Mouse (Mus musculus) telencephalon, adult 2 months (tissue): ENCODE results near the gene Cd160.

ENCODE experiments used
- DNase-seq: peaks from one replicate; pipeline ENCODE4 v3.0.0-alpha.2; 2011; ENCODE audit warnings: low read depth, low spot score

Gene Cd160

DNA sequence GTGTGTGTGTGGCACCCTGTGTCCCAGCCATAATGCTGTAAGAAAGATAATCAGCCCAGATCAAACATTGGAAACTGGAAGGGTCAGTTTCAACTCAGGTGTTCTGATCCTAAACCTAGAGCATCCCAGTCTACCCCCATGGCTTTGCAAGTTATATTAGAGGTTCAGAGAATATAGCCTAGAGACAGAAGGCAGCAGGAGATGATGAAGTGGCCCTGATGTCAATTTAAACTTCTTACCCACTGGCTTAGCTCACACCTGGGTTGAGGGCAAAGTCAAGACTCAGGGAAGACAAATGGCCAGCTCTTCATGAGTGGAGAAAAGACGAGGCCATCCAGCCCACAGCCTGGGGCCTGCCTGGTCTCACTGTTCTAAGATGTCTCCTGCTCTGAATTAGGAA, at the start of gene Cd160, which contains the start of gene Pdzk1:
Gene Cd160, minus strand, starts transcription at position 368 of the 400 bp plus-strand sequence.
Gene Pdzk1, plus strand, starts transcription at position 301 of the 400 bp plus-strand sequence.
- DNase-seq, result no peak

DNA sequence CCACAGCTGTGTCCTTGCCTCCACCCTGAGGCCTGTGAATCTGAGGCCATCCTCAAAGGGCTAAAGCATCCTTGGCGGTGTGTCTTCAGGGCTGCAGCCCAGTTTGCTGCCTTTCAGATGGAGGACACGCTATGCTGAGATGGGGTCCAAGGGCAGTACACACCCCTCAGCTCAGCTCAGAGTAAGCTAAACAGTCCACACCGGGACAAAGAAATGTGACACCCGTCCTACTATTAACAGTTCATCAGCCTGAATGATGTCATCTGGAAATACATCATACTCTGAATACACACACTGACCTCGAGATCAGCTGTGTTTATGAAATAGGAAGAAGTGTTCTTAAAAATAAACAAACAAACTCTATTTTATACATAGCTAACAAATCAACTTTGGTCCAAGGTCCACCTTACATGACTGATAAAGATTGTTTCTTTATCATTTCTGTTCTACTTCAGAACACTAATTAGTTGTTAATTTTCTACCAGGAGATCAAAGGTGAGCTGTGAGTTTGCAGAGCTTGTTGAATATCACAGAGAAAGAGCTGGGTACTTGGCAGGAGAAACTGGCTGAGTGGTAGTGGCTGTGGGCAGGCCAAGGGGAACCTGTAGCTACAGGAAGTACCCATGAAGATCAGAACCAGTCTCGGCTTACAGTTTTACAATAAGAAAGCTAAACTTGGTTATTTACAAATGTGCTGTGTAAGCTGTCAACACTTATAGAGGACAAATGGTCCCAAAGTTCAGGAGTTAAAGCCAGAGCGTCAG, 45.8 kb upstream of the Cd160 start:
- no peak for DNase-seq

DNA sequence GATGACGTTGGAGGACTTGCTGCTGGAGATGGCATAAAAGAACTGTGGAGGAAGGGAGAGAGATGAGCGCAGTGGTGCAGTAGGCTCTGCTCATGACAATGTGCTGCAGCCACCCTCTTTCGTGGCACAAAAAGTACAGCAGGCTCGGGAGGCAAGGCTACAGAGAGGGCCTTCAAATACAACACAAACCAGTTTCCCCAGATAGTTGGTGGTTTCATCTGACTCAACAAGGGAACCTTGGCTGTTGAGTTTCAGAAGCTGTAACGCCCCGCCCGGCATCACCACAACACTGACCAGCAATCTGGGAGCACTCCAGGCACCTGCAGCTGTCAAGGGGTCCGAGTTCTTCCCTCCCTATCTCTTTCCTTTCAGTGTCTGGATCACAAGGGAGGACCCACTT, 43.4 kb upstream of the Cd160 start:
- DNase-seq, result no peak

DNA sequence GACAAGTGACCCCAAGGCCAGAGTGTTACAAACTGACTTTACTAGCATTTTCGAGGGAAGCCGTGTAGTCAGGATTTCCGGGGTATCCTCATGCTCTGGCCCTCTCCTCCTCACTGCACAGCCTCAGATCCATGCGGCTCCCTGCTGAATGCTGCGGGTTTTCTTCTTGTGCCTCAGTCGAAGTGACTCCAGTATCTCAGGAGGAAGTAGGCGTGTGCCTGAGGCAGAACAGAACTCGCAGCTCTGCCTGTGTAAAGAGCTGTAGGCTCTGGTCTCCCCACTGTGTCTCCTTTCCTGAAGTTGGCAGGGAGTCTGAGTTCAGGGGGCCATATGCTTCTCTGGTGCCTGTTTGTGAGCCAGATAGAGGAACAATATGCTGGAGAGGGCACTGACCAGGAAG, 41.9 kb upstream of the Cd160 start:
- DNase-seq, result no peak

DNA sequence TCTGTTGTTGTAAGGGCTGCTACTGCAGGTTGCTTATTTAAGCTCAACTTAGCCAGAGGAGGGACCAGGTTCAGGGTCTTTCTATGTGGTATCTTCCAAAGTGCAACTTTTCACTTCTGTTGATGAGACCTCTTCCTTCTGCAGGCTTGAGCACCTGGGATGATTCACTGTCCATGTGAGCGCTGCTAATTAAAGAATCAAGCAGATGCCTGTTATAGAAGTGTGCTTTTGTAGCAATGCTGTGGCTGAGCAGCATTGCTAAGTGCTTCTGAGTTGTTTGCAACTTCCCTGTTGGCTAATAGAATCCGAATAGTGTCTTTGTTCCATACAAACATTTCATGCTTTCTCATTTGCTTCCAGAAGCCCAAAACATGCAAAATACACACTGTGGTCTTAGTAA, 41.1 kb upstream of the Cd160 start:
- peak; percentile 41 for DNase-seq

DNA sequence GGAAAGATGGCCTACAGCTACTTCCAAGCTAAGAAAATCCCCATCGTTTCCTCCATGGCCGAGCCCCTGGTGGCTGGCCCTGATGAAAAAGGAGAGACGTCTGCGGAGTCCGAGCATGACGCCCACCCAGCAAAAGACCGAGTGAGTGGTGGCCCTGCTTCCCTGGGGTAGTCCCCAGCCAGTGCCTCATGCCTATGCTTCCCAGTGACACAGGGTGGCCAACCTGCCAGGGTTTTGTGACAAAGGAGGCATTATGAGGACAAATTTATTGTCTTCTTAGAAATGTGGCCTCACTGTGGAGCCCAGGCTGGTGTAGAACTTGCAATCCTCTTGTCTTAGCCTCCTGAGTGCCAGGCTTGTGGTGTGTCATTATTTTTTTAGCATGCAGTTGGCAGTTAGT, 39.9 kb upstream of the Cd160 start:
- no peak for DNase-seq

DNA sequence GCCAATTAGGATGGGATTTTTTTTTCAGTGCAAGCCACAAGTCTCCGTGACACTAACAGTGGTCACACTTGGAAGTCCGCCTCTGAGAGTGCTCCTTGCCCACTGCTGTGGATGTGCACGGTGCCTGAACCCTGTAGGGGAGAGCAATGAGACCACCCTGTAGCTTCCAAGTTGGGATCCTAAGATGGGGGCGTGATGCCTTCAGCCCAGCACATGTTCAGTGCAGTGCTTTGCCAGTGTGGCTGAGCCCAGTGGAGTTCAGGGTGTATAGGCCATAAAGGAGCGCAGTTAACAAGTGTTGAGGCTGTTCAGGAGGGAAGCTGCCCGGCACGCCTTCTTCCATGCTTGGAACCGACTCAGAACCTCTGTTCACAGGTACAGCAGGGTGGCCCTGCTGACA, 39.4 kb upstream of the Cd160 start:
- no peak for DNase-seq

DNA sequence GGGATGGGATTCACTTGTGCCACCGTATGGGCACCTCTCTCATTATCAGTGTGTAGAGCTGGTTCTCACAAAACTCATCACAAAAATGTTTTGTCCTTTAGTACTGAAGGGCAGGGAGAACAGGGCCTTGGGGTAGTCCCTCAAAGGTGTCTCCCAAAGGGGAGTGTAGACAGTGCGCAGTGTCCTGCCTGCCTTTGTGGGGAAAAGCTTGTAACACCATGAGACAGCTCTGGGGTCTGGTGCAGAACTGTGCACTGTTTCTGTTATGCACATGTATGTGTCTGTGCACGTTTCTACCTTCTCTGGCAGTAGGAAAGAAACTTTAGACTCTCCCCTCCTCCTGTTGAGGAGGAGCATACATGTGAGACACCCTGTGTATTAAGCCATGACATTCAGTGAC, 38.7 kb upstream of the Cd160 start:
- no peak for DNase-seq

DNA sequence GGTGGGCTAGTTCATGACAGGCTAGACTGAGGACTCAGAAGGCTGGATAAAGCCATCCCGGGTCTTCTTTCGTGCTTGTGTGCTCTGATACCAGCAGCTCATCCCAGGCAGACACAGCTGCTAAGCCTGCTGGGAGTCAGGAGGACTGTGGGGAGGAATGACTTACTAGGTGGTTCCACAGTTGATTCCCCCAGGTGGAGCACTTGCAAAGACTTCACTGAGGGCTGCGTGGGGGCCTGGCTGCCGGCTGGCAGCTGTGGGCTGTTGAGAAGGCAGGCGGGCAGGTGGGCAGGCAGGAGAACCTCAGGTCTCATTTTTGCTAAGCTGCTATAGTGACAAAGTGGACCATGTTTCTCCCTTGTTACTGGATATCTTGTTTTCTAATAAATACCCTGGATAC, 31.3 kb upstream of the Cd160 start:
- DNase-seq, result no peak

DNA sequence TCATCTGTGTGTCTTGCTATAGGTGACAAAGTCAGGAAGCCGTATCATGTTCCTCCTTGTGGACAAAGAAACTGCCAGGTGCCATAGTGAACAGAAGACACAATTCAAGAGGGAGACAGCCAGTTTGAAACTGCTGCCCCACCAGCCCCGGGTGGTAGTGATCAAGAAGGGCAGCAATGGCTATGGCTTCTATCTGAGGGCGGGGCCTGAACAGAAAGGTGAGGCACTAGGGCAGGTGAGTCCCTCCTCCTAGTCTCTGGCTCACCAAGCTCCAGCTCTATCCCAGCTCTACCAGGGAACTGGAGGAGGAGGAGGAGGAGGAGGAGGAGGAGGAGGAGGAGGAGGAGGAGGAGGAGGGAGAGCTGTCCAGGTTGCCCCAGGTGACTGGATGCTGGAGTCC, 26.7 kb upstream of the Cd160 start:
- no peak for DNase-seq

DNA sequence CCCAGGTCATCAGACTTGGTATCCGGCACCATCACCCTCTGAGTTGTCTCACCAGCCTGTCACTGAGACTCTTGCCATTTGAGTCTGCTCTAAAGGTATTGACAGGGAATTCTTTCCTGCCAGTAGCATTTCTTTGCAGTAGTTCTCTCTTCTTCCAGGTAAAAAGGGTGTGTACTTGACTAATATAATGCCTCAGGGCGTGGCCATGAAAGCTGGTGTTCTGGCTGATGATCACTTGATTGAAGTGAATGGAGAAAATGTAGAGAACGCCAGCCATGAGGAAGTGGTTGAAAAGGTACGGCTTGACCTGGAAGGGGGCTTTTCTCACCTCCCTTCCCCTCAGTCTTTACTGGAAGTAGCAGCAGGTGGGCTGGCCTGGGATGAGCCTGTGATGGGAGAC, 25.2 kb upstream of the Cd160 start:
- DNase-seq, result no peak

DNA sequence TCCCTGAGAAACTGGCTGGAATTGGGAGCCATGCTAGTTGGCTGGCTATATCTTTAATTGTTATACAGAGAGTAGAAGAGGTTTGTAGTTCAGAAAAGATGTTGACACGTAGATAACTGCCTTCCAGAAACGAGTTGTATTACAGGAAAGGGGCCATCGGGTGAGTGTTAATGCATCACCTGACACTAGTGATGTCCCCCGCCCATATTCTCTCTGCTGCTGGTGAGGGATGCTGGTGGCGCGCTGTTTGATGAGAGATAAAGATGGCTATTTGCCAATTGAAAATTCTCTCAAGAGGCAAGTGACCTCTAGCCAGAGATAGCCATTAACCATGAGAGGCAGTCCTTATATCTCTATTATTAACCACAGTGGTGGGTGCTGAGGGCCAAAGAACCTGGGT, 23.4 kb upstream of the Cd160 start:
- DNase-seq, result no peak

DNA sequence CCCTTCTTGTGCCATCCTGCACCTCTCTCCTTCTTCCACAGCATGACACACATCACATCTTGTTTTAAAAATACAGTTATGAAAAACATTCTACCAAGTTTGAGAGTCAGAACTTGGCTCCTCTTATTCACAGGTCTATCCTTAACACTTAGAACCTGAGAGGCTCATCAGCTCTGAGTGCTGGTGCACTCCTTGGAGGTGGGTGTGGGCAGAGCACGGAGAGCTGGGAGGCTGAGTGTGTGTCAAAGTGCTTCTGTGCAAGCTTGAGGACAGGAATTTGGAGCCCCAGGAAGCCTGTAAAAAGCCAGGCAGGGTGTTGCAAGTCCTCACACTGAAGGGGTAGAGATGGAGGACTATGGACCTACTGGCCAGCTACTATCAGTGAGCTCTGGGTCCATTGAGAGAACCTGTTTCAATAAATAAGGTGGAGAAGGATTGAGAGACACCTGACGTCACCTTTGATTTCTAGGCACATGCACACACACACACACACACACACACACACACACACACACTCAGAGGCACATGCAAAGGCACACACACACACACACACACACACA, 20.1 kb upstream of the Cd160 start:
- DNase-seq, result no peak

DNA sequence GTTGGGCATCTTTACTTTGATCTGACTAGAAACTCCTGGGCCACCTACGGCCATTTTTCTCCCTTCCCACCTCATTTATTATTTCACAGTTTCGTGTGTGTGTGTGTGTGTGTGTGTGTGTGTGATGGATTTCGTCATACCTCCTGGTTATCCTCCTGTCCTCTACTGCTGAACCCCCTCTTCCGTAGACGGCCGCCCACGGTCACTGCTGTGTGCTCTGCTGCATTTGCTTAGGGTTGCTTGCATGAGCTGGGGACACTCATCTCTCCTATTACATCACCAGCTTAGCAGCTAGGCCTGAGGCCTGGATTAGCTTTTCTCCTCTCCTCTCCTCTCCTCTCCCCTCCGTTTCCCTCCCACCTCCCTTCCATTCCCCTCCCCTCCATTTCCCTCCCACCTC, 19.3 kb upstream of the Cd160 start:
- no peak for DNase-seq

DNA sequence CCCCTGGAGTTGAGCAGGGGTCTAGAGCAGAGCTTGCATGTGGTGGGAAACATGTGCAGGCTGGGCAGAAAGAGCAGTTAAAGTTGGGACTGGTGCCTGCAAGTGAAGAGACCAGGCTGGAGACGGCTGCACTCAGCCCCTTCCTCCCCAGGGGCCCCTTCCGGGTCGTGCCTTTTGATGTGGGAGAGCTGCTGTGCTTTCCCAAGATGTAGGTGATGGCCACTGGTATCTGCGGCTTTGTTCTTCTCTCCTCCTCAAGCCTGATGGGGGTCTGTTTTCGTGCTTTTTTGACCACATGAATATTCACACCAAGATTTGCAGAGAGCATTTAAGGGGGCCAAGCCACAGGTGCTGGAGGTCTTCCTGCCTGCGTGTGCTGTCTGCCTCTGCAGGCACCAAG, 18.5 kb upstream of the Cd160 start:
- DNase-seq, result no peak

DNA sequence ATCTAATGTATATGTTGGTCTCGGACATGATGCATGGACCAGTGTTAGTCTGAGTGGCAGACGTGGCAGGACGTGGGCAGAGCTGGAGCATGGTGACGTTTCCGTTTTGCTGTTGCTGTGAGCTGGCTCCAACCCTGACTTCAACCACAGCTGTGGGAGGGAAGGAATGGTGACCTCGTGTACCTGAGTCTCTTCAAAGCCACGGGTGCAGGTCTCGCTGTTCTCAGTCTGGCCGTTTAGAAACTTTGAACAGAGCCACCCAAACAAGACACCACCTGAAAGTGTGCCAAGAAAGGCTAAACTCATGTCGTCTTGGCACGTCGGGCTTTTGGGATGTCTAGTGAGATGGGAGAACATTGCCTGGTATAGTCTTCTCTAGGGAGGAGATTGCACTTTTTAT, 17.8 kb upstream of the Cd160 start:
- no peak for DNase-seq

DNA sequence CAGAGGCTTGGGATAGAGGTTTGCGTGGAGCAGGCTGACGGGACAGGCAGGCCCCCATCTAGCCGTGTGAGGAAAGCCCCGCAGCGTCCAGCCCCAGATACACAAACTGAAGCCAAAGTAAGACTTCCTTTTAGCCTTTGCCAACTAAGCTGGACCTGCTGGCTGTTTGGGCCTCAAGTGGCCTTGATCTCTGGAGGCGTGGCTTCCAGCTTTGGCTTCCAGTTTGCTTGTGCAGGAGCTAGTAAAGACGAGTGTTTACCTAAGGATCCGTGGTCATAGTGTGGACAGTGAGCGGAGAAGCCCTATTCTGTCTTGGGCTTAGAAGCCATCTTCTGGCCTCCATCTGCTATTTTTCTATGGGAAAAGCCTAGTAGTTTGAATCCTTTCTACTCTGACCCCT, 16.7 kb upstream of the Cd160 start:
- DNase-seq, result no peak

DNA sequence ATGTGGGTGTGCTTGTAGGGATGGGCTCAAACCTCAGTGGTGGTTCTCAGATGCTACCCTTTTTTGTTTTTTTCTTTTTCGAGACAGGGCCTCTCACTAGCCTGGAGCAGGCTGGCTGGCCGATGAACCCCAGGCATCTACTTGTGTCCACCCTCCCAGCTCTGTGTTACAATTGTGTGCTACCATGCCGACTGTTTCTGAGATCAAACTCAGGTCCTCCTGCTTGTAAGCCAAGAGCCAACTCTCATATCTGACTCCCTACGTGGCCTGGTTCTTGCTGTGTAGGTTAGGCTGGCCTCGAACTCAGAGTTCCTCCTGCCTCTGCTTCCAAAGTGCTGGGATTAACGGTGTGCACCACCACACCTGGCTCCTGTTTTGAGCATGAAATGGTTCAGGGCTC, 16.0 kb upstream of the Cd160 start:
- no peak for DNase-seq

DNA sequence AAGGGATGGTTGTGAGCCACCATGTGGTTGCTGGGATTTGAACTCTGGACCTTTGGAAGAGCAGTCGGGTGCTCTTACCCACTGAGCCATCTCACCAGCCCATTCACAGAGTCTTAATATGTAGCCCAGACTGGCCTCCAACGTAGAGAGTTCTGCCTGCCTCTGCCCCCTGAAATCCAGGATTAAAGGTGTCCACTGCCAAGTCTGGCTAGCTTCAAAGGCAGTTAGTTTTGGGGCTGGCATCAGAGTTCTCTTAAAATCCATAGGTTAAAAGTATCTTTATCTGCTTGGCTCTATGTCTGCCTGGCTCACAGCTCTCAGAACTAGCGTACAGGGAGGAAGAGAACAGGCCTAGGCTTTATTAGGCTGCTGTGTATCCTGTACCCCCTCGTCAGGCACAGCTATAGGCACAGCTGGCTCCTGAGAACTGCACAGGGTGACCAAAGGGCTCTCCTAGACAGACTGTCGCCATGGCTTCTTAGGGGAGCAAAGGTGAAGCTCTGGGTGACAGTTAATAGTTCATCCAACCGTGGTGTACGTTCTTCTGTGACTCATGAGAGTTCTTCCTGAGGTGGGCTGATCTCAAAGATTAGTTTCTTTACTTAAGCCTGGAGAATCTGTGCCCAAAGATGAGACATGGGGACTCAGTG, 10.0 kb upstream of the Cd160 start:
- DNase-seq, result no peak

DNA sequence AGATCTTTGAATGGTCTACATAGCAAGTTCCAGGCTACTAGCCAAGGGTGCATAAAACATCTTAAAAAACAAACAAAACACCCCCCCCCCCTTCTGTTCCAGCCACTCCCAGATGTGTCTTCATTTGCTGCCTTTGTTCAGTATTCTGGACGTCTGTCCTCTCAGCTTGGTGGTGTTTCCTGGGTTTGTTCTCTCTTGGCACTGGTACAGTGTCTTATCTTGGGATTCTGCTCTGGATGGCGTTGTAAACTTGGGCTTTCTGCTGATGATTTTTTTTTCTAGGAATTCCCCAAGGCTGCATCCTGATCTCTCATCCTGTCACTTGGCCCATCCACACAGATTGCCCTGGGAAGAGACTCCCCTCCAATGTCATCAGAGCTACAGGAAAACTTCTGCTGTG, 7.3 kb upstream of the Cd160 start:
- no peak for DNase-seq

DNA sequence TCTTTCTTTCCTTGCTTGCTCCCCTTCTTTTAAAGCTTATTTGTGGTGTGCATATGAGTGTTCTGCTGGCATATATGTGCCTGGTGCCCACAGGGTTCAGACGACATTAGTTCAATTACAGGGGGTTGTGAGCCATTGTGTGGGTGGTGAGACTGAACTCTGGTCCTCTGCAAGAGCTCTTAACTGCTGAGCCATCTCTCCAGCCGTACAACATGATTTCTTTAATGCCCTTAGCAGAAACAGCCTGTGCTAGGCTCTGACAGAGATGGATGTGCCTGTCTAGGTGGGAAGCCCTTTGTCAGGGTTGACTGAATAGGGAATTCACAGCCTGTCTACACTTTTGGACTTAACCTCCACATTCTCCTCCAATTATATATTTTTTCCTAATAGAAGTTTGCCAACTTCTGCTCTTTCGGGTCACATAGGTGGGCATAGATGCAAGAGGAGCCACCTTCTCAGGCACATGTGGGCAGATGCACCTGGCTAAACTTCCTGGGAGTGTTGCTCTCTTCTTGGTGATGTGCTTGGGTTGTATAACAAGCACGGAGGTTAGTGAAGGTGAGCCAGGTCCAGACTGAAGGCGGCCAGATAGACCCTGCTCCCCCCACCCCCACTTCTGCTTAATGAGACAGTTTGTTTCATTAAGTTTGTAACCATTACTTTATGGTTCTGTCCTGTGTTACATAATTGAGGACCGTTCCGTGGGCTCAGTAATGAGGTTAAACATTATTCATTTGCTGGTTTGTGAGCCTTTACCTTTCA, 5.6 kb upstream of the Cd160 start:
- no peak for DNase-seq

DNA sequence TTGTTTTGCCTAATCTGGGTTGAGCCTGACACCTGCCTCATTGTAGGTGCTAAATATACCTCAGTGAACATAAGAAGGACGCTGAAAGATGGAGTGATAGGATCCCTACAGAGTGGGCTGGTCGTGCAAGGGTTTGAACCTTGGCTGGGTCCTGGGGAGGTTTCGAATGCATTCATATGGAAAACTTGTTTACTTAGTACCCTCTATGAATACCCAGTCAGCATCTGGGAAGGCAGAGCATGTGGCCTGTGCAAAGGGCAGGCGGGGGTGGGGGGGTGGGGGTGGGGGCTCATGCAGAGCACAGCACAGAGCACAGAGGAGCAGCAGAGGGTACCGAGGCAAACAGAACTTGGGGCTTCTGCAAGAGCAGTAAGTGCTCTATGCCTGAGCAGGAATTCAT, 3.8 kb upstream of the Cd160 start:
- no peak for DNase-seq
